Mouse (Mus musculus): ENCODE measurements at regions not wholly inside any gene's neighbourhood (a gene's known extent, or its start where the extent isn't known, plus 50 kb on each side); places are given as distances from the start of the nearest gene placed in this dataset.

DNA sequence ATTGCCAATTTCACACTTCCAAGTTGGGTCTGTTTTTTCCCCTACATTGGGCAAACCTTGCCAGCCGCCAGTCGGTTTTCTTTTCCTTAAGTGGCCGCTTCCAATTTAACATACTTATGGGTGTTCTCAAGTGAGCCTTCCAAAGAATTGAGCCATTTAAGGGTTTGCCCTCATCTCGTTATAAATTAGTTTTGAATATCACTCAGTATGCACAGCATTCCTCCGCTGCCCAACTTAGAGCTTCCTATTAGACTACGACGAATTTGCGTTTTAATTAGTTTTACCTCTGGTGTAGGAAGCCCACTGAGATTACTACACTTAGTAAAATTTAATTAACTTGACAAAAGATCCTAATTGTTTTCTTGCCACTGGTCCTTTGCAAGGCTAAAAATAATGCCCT lies 209.9 kb downstream of the Cdh11 start:
- Histone ChIP-seq H3K9ac (no peak overlapping the region), H3K36me3 (ENCODE audit: poor library complexity, severe bottlenecking) (no peaks in the 10 kb centered on the region), H3K4me2 (no peak overlapping the region), H3K4me3 (no peak overlapping the region), H3K27me3 (no peaks in the 10 kb centered on the region), H3K4me1 (no peaks in the 10 kb centered on the region), H3K9me3 (replicated peaks) (no peaks in the 10 kb centered on the region), H3K27ac (no peak overlapping the region)
- ATAC-seq = peak; percentile 78
- 25% methylated on average over 8 of the region's 8 CpGs for WGBS

DNA sequence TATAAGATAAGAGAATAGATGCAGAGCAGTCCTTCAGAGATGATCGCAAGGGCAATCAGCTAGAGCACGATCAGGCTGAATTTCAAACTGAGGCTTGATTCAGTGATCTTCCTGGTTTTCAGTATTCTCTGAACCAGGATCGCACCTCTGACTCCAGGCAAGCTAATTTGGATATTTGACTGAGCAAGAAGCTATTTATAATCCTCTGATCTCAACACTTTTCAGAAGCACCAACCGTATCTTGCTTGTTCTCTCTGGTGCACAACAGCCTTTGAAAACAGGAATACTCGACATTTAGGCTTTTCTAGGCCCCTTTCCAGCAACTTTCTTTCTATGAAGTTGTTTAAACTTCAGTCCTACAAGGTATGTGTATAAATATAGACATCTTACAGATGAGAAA lies 217.7 kb downstream of the Cdh11 start:
- Histone ChIP-seq H3K4me3 (no peak overlapping the region), H3K27me3 (no peaks in the 10 kb centered on the region), H3K4me2 (no peak overlapping the region), H3K27ac (no peak overlapping the region), H3K4me1 (no peaks in the 10 kb centered on the region), H3K9me3 (replicated peaks) (no peaks in the 10 kb centered on the region), H3K36me3 (ENCODE audit: poor library complexity, severe bottlenecking) (no peaks in the 10 kb centered on the region), H3K9ac (no peak overlapping the region)
- ATAC-seq = no peak
- 84% methylated on average over 5 of the region's 5 CpGs for WGBS

- no peak for ATAC-seq
- H3K27me3 ChIP-seq = no peaks in the 10 kb centered on the region
- WGBS = 66% methylated on average over 6 of the region's 6 CpGs
- peaks cover 8% of the 10 kb centered on the region for H3K4me1 ChIP-seq
- H3K4me3 ChIP-seq = no peak overlapping the region
- H3K9ac ChIP-seq = no peak overlapping the region
- no peak overlapping the region for H3K4me2 ChIP-seq
- H3K27ac ChIP-seq = no peak overlapping the region; the same call in 1 of the 2 replicates
- H3K36me3 ChIP-seq (ENCODE audit: poor library complexity, severe bottlenecking) = no peaks in the 10 kb centered on the region
- no peaks in the 10 kb centered on the region for H3K9me3 ChIP-seq (replicated peaks)
Measured at GRCm38 (mm10) chr8:102554213-102554612, 231.2 kb downstream of the Cdh11 start.

DNA sequence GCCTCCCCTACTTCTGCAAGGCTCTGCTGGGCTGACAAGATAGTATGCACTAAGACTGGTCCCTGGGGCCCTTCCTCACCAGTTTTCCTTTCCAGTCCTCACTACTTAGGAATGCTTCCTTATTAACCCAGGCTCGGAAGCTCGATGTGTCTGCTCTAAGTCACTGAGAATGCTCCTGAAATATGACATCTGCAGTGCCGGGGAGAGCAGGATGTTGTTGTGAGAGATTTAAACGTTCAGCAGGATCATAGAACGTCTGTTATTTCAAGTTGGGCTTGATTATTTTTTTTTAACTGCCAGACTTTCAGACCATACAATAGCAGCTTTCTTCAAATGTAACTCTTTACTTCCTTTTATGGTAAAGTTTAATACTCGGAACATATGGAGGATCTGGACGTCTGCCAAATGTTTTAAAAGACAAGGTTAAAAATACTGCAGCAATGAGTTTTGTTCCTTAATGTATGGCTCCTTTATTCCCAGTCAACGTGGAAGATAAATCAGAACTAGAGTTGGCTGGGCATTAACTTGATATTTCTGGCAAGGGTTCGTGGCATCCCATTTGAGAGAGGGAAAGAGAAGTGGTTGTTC lies 232.0 kb downstream of the Cdh11 start:
- Histone ChIP-seq H3K9me3 (replicated peaks) (no peaks in the 10 kb centered on the region), H3K27ac (peak overlapping the region; percentile 7; the same call in 1 of the 2 replicates), H3K4me2 (no peak overlapping the region), H3K4me3 (no peak overlapping the region), H3K27me3 (no peaks in the 10 kb centered on the region), H3K4me1 (peaks cover 8% of the 10 kb centered on the region), H3K36me3 (ENCODE audit: poor library complexity, severe bottlenecking) (no peaks in the 10 kb centered on the region), H3K9ac (no peak overlapping the region)
- 29% methylated on average over 9 of the region's 9 CpGs for WGBS
- peak; percentile 85; the same call in 1 of the 2 replicates for ATAC-seq

DNA sequence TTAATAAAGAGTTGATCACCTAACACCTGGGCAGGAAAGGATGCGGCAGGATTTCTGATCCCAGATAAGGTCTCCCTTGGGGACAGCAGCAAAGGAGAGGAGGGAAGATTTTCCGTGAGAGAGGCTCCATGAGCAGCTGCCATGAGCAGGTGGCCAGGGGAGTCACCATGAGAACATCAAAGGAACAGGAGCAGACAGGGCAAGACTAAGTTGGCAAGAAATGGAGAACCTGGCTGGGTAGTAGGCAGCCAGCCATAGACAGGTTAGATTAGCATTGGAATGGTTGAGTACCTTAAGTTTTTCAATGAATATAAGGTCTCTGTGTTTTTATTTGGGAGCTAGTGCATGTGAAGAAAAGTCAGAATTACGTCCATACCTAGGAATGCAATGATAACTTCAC lies 246.6 kb downstream of the Cdh11 start:
- Histone ChIP-seq H3K4me2 (no peak overlapping the region), H3K27me3 (no peaks in the 10 kb centered on the region), H3K4me3 (no peak overlapping the region), H3K9me3 (replicated peaks) (no peaks in the 10 kb centered on the region), H3K27ac (no peak overlapping the region), H3K36me3 (ENCODE audit: poor library complexity, severe bottlenecking) (no peaks in the 10 kb centered on the region), H3K4me1 (0 out of 2 replicates have a peak, but pooled peaks cover 2% of the 10 kb centered on the region), H3K9ac (no peak overlapping the region)
- no peak for ATAC-seq
- 67% methylated on average over 3 of the region's 3 CpGs for WGBS

GRCm38 (mm10) chr8:102538068-102538467 lies 247.4 kb downstream of the Cdh11 start:
- Histone ChIP-seq H3K27ac (no peak overlapping the region), H3K4me1 (0 out of 2 replicates have a peak, but pooled peaks cover 2% of the 10 kb centered on the region), H3K36me3 (ENCODE audit: poor library complexity, severe bottlenecking) (no peaks in the 10 kb centered on the region), H3K9me3 (replicated peaks) (no peaks in the 10 kb centered on the region), H3K9ac (no peak overlapping the region), H3K4me2 (no peak overlapping the region), H3K4me3 (no peak overlapping the region), H3K27me3 (no peaks in the 10 kb centered on the region)
- ATAC-seq = no peak
- WGBS = 32% methylated on average over 3 of the region's 3 CpGs

DNA sequence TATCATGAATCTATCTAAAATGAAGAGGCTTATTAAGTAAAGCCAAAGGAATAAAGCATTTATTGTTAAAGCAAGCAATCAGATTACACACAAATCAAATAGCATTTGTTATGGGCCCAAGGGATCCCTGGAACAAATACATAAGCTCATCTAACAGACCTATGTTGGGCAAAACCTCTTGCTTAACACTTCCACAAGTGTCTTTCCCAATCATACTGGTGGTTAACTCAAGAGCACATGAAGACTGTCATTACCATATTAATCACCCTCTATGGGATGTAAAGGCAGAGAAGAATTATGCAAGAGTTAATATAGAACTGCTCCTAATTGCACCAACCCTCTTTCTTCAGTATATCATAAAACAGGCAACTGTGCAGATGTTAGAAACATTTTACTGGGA lies 267.0 kb downstream of the Cdh11 start:
- no peak for ATAC-seq
- Histone ChIP-seq H3K4me2 (no peak overlapping the region), H3K4me3 (no peak overlapping the region), H3K9ac (no peak overlapping the region), H3K4me1 (0 out of 2 replicates have a peak, but pooled peaks cover 7% of the 10 kb centered on the region), H3K9me3 (replicated peaks) (no peaks in the 10 kb centered on the region), H3K27ac (no peak overlapping the region), H3K27me3 (no peaks in the 10 kb centered on the region), H3K36me3 (ENCODE audit: poor library complexity, severe bottlenecking) (no peaks in the 10 kb centered on the region)

- no peak overlapping the region for H3K4me2 ChIP-seq
- H3K9ac ChIP-seq = no peak overlapping the region
- ATAC-seq = no peak
- H3K9me3 ChIP-seq (replicated peaks) = no peaks in the 10 kb centered on the region
- H3K4me3 ChIP-seq = no peak overlapping the region
- H3K27ac ChIP-seq = no peak overlapping the region
- H3K36me3 ChIP-seq (ENCODE audit: poor library complexity, severe bottlenecking) = no peaks in the 10 kb centered on the region
- H3K4me1 ChIP-seq = 0 out of 2 replicates have a peak, but pooled peaks cover 7% of the 10 kb centered on the region
- no peaks in the 10 kb centered on the region for H3K27me3 ChIP-seq
Measured at GRCm38 (mm10) chr8:102515748-102516147, 269.7 kb downstream of the Cdh11 start.

- no peak overlapping the region for H3K4me3 ChIP-seq
- no peak overlapping the region for H3K27ac ChIP-seq
- H3K36me3 ChIP-seq (ENCODE audit: poor library complexity, severe bottlenecking) = no peaks in the 10 kb centered on the region
- no peaks in the 10 kb centered on the region for H3K27me3 ChIP-seq
- WGBS = 5% methylated on average over 2 of the region's 2 CpGs
- H3K4me2 ChIP-seq = no peak overlapping the region
- no peaks in the 10 kb centered on the region for H3K9me3 ChIP-seq (replicated peaks)
- no peak; the same call in 1 of the 2 replicates for ATAC-seq
- no peak overlapping the region for H3K9ac ChIP-seq
- 0 out of 2 replicates have a peak, but pooled peaks cover 7% of the 10 kb centered on the region for H3K4me1 ChIP-seq
Measured at GRCm38 (mm10) chr8:102514805-102515424, 270.5 kb downstream of the Cdh11 start.

DNA sequence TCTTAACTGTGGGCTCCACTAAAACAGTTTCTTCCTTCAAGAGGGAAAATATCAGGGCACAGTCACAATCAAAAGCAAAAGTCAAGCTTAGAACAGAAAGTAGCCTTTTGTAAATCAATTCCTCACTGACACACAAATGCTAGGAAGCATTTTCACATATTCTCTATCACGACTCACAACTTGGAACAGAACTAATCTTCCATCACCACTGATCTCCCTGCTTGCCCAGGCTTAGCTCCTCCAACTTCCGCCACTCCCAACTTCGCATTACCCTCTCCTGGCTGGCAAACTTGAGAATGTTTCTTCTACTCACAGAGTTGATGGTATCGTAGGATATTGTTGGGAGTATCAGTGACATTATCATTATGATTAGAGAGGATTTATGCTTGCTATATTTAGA lies 284.7 kb downstream of the Cdh11 start:
- Histone ChIP-seq H3K4me1 (no peaks in the 10 kb centered on the region), H3K27ac (no peak overlapping the region), H3K36me3 (ENCODE audit: poor library complexity, severe bottlenecking) (no peaks in the 10 kb centered on the region), H3K27me3 (no peaks in the 10 kb centered on the region), H3K4me3 (no peak overlapping the region), H3K9me3 (replicated peaks) (no peaks in the 10 kb centered on the region), H3K4me2 (no peak overlapping the region), H3K9ac (no peak overlapping the region)
- WGBS = 91% methylated on average over 4 of the region's 4 CpGs
- ATAC-seq = no peak

DNA sequence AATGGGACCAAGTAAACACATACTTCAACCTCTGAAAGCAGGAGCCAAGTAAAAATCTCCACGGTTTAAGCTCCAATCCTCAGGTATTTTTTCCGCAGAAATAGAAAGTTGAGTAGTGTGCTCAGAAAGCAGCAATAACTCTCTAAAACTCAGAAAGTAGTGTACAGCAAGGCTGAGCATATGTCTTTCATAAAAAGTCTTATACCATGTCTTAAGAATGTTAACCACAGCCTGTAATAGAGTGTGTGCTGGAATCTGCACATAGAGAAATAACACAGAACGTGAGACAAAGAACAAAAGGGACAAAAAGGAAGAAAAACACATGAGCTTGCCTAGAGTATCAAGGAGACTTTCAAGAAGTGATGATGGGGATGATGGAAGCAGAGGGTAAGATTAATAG lies 285.2 kb downstream of the Cdh11 start:
- H3K27ac ChIP-seq = no peak overlapping the region
- H3K4me3 ChIP-seq = no peak overlapping the region
- H3K4me2 ChIP-seq = no peak overlapping the region
- no peaks in the 10 kb centered on the region for H3K27me3 ChIP-seq
- ATAC-seq = no peak
- no peak overlapping the region for H3K9ac ChIP-seq
- no peaks in the 10 kb centered on the region for H3K9me3 ChIP-seq (replicated peaks)
- H3K4me1 ChIP-seq = no peaks in the 10 kb centered on the region
- WGBS = 87% methylated on average over 3 of the region's 3 CpGs
- H3K36me3 ChIP-seq (ENCODE audit: poor library complexity, severe bottlenecking) = no peaks in the 10 kb centered on the region

DNA sequence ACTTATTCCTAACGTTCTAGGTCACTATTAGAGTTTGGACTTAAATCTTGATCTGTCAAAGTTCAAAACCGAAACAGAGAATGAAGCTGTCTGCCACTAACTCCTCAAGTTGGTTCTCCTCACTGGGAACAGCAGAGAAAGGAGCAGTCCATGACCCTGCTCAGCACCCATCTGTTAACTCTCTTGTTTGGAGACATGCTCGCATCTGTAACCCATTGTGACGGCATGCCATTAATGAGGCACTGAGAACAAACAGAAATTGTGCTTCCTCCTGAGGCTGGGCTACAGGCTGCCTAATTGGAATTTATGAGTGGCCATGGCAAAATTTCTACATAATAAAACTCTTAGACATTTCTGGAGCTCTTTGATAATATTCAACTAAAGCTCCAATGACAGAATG lies 286.4 kb downstream of the Cdh11 start:
- no peaks in the 10 kb centered on the region for H3K36me3 ChIP-seq (ENCODE audit: poor library complexity, severe bottlenecking)
- 47% methylated on average over 4 of the region's 4 CpGs for WGBS
- H3K4me3 ChIP-seq = no peak overlapping the region
- no peaks in the 10 kb centered on the region for H3K9me3 ChIP-seq (replicated peaks)
- no peak for ATAC-seq
- no peaks in the 10 kb centered on the region for H3K27me3 ChIP-seq
- no peaks in the 10 kb centered on the region for H3K4me1 ChIP-seq
- no peak overlapping the region for H3K4me2 ChIP-seq
- H3K9ac ChIP-seq = no peak overlapping the region
- no peak overlapping the region for H3K27ac ChIP-seq

- Histone ChIP-seq H3K9me3 (replicated peaks) (no peaks in the 10 kb centered on the region), H3K9ac (no peak overlapping the region), H3K36me3 (ENCODE audit: poor library complexity, severe bottlenecking) (no peaks in the 10 kb centered on the region), H3K4me1 (no peaks in the 10 kb centered on the region), H3K27ac (no peak overlapping the region), H3K4me3 (no peak overlapping the region), H3K4me2 (no peak overlapping the region), H3K27me3 (no peaks in the 10 kb centered on the region)
- WGBS = 84% methylated on average over 5 of the region's 5 CpGs
- peak; percentile 36; the same call in 1 of the 2 replicates for ATAC-seq
Measured at GRCm38 (mm10) chr8:102497160-102497559, 288.3 kb downstream of the Cdh11 start.

All from forebrain, embryonic 13.5 days (tissue).